Mouse (Mus musculus) G1E (cell line): Measurements from ENCODE around the gene Rhbg. TPM values are rescaled to one million over a fixed set of nuclear protein-coding genes. Genes with fewer than 3 reads are reported as not detected.

Experiments used
- ATAC-seq: 2 replicates; pipeline ENCODE4 v1.8.0; 2016; ENCODE audit warnings: mild to moderate bottlenecking; ENCODE audit not compliant: insufficient number of reproducible peaks, poor library complexity, low FRiP score, severe bottlenecking; ENCODE audit errors: extremely low read depth
- DNase-seq: peaks from one replicate; pipeline ENCODE4 v3.0.0; 2012; ENCODE audit warnings: low spot score
- H3K27me3 ChIP-seq: 2 replicates; pipeline ENCODE4 v1.6.1; 2012; ENCODE audit warnings: mild to moderate bottlenecking, low read length, inconsistent platforms; ENCODE audit not compliant: insufficient read depth
- H3K36me3 ChIP-seq: replicated peaks from 2 replicates; pipeline ENCODE3; 2012; ENCODE audit warnings: mild to moderate bottlenecking, inconsistent platforms
- H3K4me1 ChIP-seq: 2 replicates; pipeline ENCODE4 v1.6.1; 2012; ENCODE audit warnings: low read depth, low read length, inconsistent platforms, mixed read lengths; ENCODE audit not compliant: insufficient read depth
- H3K4me3 ChIP-seq: 2 replicates; pipeline ENCODE4 v1.5.1; 2012; ENCODE audit warnings: low read depth, mild to moderate bottlenecking, inconsistent platforms, low read length, moderate library complexity, mixed read lengths
- H3K9me3 ChIP-seq: replicated peaks from 2 replicates; pipeline ENCODE4 v1.6.1; 2012; ENCODE audit warnings: inconsistent platforms
- CTCF ChIP-seq: IDR thresholded peaks from 2 replicates; pipeline ENCODE4 v1.5.1; 2012; ENCODE audit warnings: low read depth, low read length, inconsistent platforms, mixed read lengths
- GATA1 ChIP-seq: IDR thresholded peaks from 2 replicates; pipeline ENCODE4 v1.6.1; 2012; ENCODE audit warnings: borderline replicate concordance, low read length, inconsistent platforms, mixed read lengths
- GATA2 ChIP-seq: IDR thresholded peaks from 2 replicates; pipeline ENCODE4 v1.6.1; 2012; ENCODE audit warnings: low read depth, low read length, inconsistent platforms, borderline replicate concordance
- POLR2AphosphoS5 ChIP-seq: IDR thresholded peaks from 2 replicates; pipeline ENCODE4 v1.6.1; 2012; ENCODE audit warnings: low read depth, low read length, inconsistent platforms; ENCODE audit not compliant: insufficient replicate concordance
- TAL1 ChIP-seq: conservative IDR thresholded peaks from 2 replicates; pipeline ENCODE4 v1.6.1; 2012; ENCODE audit warnings: low read depth, low read length, inconsistent platforms, mixed read lengths
- polyA plus RNA-seq: library from polyadenylated mRNA; stranded (reverse); fragments of >175 nt; gene quantifications from 2 replicates; pipeline ENCODE4 v1.2.3, GENCODE M21; 2012
- total RNA-seq, 2 experiments: library from RNA; stranded (forward) in 1 of 2; stranded (reverse) in 1 of 2; fragments of 200-1000 nt in 1 of 2; fragments of >200 nt in 1 of 2; fragmentation: Nextera tagmentation in 1 of 2; gene quantifications; 2 replicates each; pipeline ENCODE4 v1.2.3; 2014 to 2017

The Rhbg gene
- total and polyA plus RNA-seq, 3 experiments, result not detected

GRCm38 (mm10) chr3:88203456-88203855 lies 51.1 kb downstream of the Rhbg start:
- Histone ChIP-seq H3K36me3 (no peaks in the 10 kb centered on the region), H3K4me3 (no peak overlapping the region), H3K4me1 (no peaks in the 10 kb centered on the region), H3K27me3 (peaks cover 60% of the 10 kb centered on the region), H3K9me3 (no peaks in the 10 kb centered on the region)
- no peak for DNase-seq
- ATAC-seq, result no peak
- no peak for TF ChIP-seq GATA2
- TF ChIP-seq TAL1, result no peak
- TF ChIP-seq GATA1, result no peak
- no peak for TF ChIP-seq CTCF
- TF ChIP-seq POLR2AphosphoS5, result no peak

- DNase-seq, result no peak
- Histone ChIP-seq H3K36me3 (no peaks in the 10 kb centered on the region), H3K4me3 (no peak overlapping the region), H3K27me3 (peaks cover 61% of the 10 kb centered on the region), H3K9me3 (no peaks in the 10 kb centered on the region), H3K4me1 (no peaks in the 10 kb centered on the region)
- TF ChIP-seq TAL1 (no peak), CTCF (no peak), GATA1 (no peak), POLR2AphosphoS5 (no peak), GATA2 (no peak)
- no peak for ATAC-seq
These were observed 51.5 kb downstream of the Rhbg start for GRCm38 (mm10) chr3:88202986-88203385.

GRCm38 (mm10) chr3:88201640-88202039 lies 52.9 kb downstream of the Rhbg start:
- H3K27me3 ChIP-seq, result peaks cover 67% of the 10 kb centered on the region
- H3K4me1 ChIP-seq, result no peaks in the 10 kb centered on the region
- H3K36me3 ChIP-seq, result no peaks in the 10 kb centered on the region
- no peak overlapping the region for H3K4me3 ChIP-seq
- no peak for TF ChIP-seq CTCF
- no peak for TF ChIP-seq GATA2
- no peak for TF ChIP-seq GATA1
- no peak for TF ChIP-seq TAL1
- no peak for TF ChIP-seq POLR2AphosphoS5
- H3K9me3 ChIP-seq, result no peaks in the 10 kb centered on the region
- DNase-seq, result no peak
- no peak for ATAC-seq

GRCm38 (mm10) chr3:88200972-88201330 lies 53.6 kb downstream of the Rhbg start:
- no peaks in the 10 kb centered on the region for H3K9me3 ChIP-seq
- H3K4me1 ChIP-seq, result no peaks in the 10 kb centered on the region
- DNase-seq (no peak), ATAC-seq (no peak)
- no peak overlapping the region for H3K4me3 ChIP-seq
- TF ChIP-seq CTCF (no peak), GATA1 (no peak), TAL1 (no peak), GATA2 (no peak), POLR2AphosphoS5 (no peak)
- H3K27me3 ChIP-seq, result peaks cover 67% of the 10 kb centered on the region
- H3K36me3 ChIP-seq, result no peaks in the 10 kb centered on the region

- DNase-seq, result no peak
- H3K4me3 ChIP-seq, result no peak overlapping the region
- TF ChIP-seq TAL1, result no peak
- no peak for TF ChIP-seq POLR2AphosphoS5
- TF ChIP-seq GATA1, result no peak
- no peak for TF ChIP-seq CTCF
These were observed 54.1 kb downstream of the Rhbg start for GRCm38 (mm10) chr3:88200161-88200971.

GRCm38 (mm10) chr3:88199541-88200110 lies 54.9 kb downstream of the Rhbg start:
- Histone ChIP-seq H3K27me3 (peaks cover 72% of the 10 kb centered on the region), H3K9me3 (no peaks in the 10 kb centered on the region), H3K4me1 (no peaks in the 10 kb centered on the region), H3K4me3 (no peak overlapping the region), H3K36me3 (no peaks in the 10 kb centered on the region)
- TF ChIP-seq POLR2AphosphoS5 (no peak), CTCF (no peak), GATA2 (no peak), GATA1 (no peak), TAL1 (no peak)
- DNase-seq, result no peak
- no peak for ATAC-seq

More at GRCm38 (mm10) chr3:88200161-88200971, 54.1 kb downstream of the Rhbg start:
- Histone ChIP-seq H3K36me3 (no peaks in the 10 kb centered on the region), H3K4me1 (no peaks in the 10 kb centered on the region), H3K9me3 (no peaks in the 10 kb centered on the region), H3K27me3 (peaks cover 68% of the 10 kb centered on the region)
- ATAC-seq, result no peak
